Mouse (Mus musculus): ENCODE measurements around the gene Sh3gl1. TPM values are rescaled to one million over a fixed set of nuclear protein-coding genes. Genes with fewer than 3 reads are reported as not detected.

The Sh3gl1 gene
- total RNA-seq, 2 experiments from 2014 or later, result 8.7 to 9.5 TPM

GRCm38 (mm10) chr17:56015293-56015692, 21.1 kb downstream of the Sh3gl1 start:
- no peak for DNase-seq
- H3K27ac ChIP-seq, result no peak overlapping the region
- H3K4me3 ChIP-seq, result no peak overlapping the region
- intact Hi-C loops (cut with DNase I), result no loop called here
- TF ChIP-seq CTCF (IDR thresholded peaks at IDR 0.05), result no peak

GRCm38 (mm10) chr17:56011441-56011840, 25.0 kb downstream of the Sh3gl1 start:
- intact Hi-C loops (cut with DNase I), result no loop called here
- DNase-seq, result no peak
- Histone ChIP-seq H3K27ac (no peak overlapping the region), H3K4me3 (no peak overlapping the region)
- no peak for TF ChIP-seq CTCF (IDR thresholded peaks at IDR 0.05)

- H3K27ac ChIP-seq, result no peak overlapping the region
- peak; percentile 87 for DNase-seq
- H3K4me3 ChIP-seq, result peak overlapping the region; percentile 92
- intact Hi-C loops (cut with DNase I), result loop anchor here (1.0 kb wide), 2 partner anchors 34 to 53 kb away; no protein-coding TSS in a partner anchor
- no peak; the same call in 1 of the 2 replicates for TF ChIP-seq CTCF (IDR thresholded peaks at IDR 0.05)
Measured at GRCm38 (mm10) chr17:56010681-56011080, 25.8 kb downstream of the Sh3gl1 start.

- intact Hi-C loops (cut with DNase I), result loop anchor here (1.0 kb wide), 2 partner anchors 34 to 53 kb away; no protein-coding TSS in a partner anchor
- no peak for TF ChIP-seq CTCF (IDR thresholded peaks at IDR 0.05)
- H3K27ac ChIP-seq, result peak overlapping the region; percentile 91
Measured at GRCm38 (mm10) chr17:56010255-56010654, 26.2 kb downstream of the Sh3gl1 start.

GRCm38 (mm10) chr17:56009962-56010240, 26.5 kb downstream of the Sh3gl1 start:
- H3K27ac ChIP-seq, result peak overlapping the region; percentile 91
- TF ChIP-seq CTCF (IDR thresholded peaks at IDR 0.05), result no peak
- peak overlapping the region; percentile 92 for H3K4me3 ChIP-seq
- DNase-seq, result no peak
- intact Hi-C loops (cut with DNase I), result loop anchor here (1.0 kb wide), 2 partner anchors 34 to 53 kb away; no protein-coding TSS in a partner anchor

More at GRCm38 (mm10) chr17:56010255-56010654, 26.2 kb downstream of the Sh3gl1 start:
- peak overlapping the region; percentile 92 for H3K4me3 ChIP-seq
- DNase-seq, result peak; percentile 31

GRCm38 (mm10) chr17:56009088-56009961, 27.1 kb downstream of the Sh3gl1 start:
- peak; percentile 67 for TF ChIP-seq CTCF (IDR thresholded peaks at IDR 0.05)
- intact Hi-C loops (cut with DNase I), result no loop called here
- peak overlapping the region; percentile 91 for H3K27ac ChIP-seq
- H3K4me3 ChIP-seq, result peak overlapping the region; percentile 92
- peak; percentile 95 for DNase-seq

- peak; percentile 94 for DNase-seq
- Histone ChIP-seq H3K27ac (peak overlapping the region; percentile 91), H3K4me3 (peak overlapping the region; percentile 92)
- no peak for TF ChIP-seq CTCF (IDR thresholded peaks at IDR 0.05)
- intact Hi-C loops (cut with DNase I), result no loop called here
Measured at GRCm38 (mm10) chr17:56008356-56009087, 27.9 kb downstream of the Sh3gl1 start.

- TF ChIP-seq CTCF (IDR thresholded peaks at IDR 0.05), result no peak
- Histone ChIP-seq H3K27ac (peak overlapping the region; percentile 91), H3K4me3 (peak overlapping the region; percentile 92)
- DNase-seq, result no peak
- intact Hi-C loops (cut with DNase I), result no loop called here
Measured at GRCm38 (mm10) chr17:56007444-56008355, 28.7 kb downstream of the Sh3gl1 start.

GRCm38 (mm10) chr17:56006956-56007355, 29.5 kb downstream of the Sh3gl1 start:
- DNase-seq, result peak; percentile 30
- H3K4me3 ChIP-seq, result peak overlapping the region; percentile 30
- peak overlapping the region; percentile 91 for H3K27ac ChIP-seq
- no peak for TF ChIP-seq CTCF (IDR thresholded peaks at IDR 0.05)
- intact Hi-C loops (cut with DNase I), result no loop called here

- peak within 1 kb of the TSS; percentile 91 for H3K27ac ChIP-seq
- H3K4me3 ChIP-seq, result peak within 1 kb of the TSS; percentile 68
- DNase-seq, result peak; percentile 31
- TF ChIP-seq CTCF (IDR thresholded peaks at IDR 0.05), result no peak
- intact Hi-C loops (cut with DNase I), result no loop called here
Measured at GRCm38 (mm10) chr17:56005415-56006061, 30.9 kb downstream of the Sh3gl1 start, which contains the start of the genes Stap2 and Mpnd. Stap2 (minus strand) TSS chr17:56005584. Mpnd (plus strand) TSS chr17:56005711.

GRCm38 (mm10) chr17:56003000-56003399, 33.4 kb downstream of the Sh3gl1 start:
- intact Hi-C loops (cut with DNase I), result no loop called here
- TF ChIP-seq CTCF (IDR thresholded peaks at IDR 0.05), result no peak
- DNase-seq, result no peak
- Histone ChIP-seq H3K27ac (no peak overlapping the region), H3K4me3 (no peak overlapping the region)
